Mouse (Mus musculus): ENCODE results near the gene Fbxw11.

DNA sequence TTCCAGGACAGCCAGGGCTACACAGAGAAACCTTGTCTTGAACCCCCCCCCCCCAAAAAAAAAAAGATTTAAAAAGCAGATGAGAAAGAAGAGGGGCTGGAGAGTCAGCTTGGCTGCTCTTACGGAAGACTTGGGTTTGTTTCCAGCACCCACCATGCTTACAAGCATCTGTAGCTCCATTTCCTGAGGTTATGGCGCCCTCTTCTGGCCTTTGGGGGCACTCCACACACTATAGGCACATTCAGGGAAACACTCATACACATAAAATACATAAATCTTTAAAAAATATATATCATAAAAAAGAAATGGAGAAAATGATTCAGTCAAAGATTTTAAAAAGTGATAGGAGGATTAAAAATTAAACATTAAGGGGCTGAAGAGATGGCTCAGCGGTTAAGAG, 9.0 kb upstream of the Fbxw11 start:
- TF ChIP-seq HCFC1 (IDR thresholded peaks at IDR 0.05; ENCODE audit: borderline replicate concordance, insufficient read depth, low read length) (no peak), CHD2 (IDR thresholded peaks at IDR 0.05; ENCODE audit: low read depth, low read length) (no peak), ZNF384 (IDR thresholded peaks at IDR 0.05; ENCODE audit: low read depth, low read length) (no peak), ZC3H11A (IDR thresholded peaks at IDR 0.05; ENCODE audit: borderline replicate concordance, low read depth, low read length) (peak; percentile 69; the same call in 1 of the 2 replicates), MAFK (IDR thresholded peaks at IDR 0.05; ENCODE audit: insufficient read depth, low read depth, low read length) (no peak)
